Mouse (Mus musculus) WW6 (cell line): ENCODE measurements around the gene Brk1.

Source experiments
- DNase-seq: peaks from one replicate; pipeline ENCODE4 v3.0.0-alpha.2; 2013; ENCODE audit warnings: low read depth, low spot score

Brk1 gene

DNA sequence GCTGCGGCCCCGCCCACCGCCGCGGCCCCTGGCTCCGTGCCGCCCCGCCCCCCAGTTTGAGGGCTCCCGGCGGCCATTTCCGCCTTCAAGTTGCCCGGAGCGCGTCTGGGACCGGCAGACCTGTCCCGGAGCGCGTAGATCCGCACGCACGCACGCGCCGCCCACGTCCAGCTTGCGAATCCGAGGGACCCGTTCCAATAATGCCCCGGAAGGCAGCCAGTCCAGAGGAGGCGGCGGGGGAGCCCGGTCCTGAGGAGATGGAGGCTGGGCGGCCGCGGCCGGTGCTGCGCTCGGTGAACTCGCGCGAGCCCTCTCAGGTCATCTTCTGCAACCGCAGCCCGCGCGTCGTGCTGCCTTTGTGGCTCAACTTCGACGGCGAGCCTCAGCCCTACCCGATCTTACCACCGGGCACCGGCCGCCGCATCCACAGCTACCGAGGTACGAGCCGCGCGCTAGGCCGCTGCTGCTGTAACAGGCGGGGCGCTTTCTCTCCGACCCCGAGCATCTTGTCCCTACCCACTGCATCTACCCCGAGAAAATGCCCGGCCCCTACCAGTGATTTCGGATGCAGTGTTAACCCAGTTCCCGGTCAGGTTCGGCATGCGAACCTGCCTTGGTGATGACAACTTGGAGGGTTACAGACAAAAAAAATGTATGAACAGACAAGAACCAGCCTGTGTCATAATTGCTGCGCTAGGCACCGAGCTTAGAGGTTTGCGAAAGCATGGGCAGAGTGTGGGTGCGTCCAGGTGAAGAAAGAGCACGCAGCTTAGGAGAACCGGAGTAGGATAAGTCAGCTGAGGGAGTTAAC is 19.6 kb downstream of the Brk1 start, which contains the start of gene Vhl:
TSS of gene Vhl (plus strand) at position 19 of the 811 bp plus-strand sequence.
- DNase-seq, result no peak

DNA sequence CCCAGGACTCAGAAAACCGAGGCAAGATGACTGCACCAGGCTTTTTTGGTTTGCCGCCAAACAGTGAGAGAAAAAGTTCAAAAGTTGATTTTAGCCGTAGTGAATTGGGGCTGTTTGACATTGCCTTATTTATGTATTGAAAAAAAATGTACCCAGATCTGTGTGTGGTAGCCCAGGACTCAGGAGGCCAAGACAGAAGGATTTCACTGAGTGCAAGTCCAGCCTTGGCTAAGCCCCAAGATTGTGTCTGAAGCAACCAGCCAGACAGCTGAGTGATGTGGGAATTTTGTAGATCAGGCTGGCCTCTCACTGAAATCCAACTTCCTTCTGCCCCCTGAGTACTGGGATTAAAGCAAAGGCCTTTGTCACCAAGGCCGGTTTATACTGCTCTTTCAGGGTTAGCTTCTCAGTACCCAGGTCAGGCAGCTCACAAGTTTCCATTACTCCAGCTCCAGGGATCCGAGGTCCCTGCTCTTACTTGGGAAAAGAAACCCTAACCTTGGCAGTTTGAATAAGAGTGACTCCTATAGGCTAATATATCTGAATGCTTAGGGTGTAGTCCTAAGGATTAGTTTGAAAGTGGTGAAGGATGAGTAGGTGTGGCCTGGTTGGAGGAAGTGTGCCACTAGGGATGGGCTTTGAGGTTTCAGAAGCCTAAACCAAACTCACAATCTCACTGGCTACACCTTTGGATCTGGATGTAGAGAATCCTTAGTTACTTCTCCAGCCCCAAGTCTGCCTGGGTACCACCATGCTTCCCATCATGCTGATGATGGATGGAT is 20.6 kb downstream of the Brk1 start:
- no peak for DNase-seq

DNA sequence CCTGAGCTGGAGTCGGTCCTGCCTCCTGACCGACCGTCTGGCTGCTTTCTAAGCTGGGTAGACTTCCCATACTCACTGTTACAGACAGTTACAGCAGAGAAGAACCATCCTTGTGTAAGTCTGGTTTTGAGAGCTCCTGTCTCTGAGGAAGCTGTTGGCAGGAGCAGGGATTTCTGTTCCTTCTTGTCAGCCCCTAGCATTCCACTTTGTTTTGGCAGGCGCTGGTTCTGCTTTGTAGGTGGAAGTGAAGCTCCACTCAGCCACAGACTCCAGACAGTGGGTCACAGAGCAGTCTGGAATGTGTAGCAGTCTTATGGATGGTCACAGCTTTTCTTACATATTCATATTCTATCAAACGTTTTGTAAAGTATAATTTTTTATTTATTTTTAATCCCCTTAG is 25.8 kb downstream of the Brk1 start:
- DNase-seq, result no peak

DNA sequence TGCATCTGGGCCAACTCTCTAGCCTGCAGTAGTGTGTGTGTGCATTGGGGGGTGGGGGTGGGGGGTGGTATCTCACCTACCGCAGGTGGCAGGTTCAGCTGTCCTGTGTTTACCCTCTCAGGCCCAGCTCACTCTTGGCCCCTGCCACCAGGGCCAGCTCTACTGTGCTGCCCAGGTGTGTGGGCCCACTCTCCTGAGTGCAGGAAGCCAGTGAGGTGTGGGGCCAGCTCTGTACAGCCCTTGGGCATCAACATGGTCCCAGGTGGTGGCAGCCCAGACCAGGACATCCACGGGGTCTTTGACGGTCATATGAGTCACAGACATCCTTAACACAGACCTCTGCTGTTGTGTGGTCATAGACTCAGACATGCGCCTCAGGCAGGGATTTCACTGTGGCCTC is 28.3 kb downstream of the Brk1 start:
- no peak for DNase-seq

DNA sequence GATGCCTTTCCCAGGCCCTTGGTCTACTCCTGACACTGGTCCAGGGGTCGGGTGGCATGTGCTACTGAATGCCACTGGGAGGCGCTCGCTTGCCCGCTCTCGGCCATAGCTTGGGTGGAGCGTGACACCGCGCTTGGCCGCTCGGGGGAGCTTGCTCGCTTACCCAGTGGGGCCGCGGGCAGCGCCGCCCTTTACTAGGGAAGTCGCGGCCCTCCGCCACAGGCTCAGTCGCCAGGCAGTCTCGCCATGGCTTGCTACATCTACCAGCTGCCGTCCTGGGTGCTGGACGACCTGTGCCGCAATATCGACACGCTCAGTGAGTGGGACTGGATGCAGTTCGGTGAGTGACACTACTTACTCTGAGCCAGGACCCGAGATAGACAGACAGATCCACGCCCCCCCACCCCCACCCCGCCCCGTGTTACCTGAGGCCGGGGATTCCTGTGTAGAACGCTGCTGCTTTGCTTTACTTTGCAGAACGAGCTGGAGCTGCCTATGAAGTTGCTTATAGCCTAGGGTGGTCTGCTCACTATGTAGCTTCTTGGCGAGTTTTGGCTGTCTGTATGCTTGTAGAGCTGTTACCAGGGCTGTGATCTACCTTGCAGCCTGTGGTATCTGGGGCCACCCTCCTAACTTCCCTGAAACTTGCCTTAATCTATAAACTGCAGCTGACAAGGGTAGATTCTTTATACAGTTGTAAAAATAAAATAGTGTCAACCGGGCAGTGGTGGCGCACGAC is 33.9 kb downstream of the Brk1 start, which contains the start of gene Irak2:
TSS of gene Irak2 (plus strand) at position 166 of the 739 bp plus-strand sequence.
- DNase-seq, result peak; percentile 95

DNA sequence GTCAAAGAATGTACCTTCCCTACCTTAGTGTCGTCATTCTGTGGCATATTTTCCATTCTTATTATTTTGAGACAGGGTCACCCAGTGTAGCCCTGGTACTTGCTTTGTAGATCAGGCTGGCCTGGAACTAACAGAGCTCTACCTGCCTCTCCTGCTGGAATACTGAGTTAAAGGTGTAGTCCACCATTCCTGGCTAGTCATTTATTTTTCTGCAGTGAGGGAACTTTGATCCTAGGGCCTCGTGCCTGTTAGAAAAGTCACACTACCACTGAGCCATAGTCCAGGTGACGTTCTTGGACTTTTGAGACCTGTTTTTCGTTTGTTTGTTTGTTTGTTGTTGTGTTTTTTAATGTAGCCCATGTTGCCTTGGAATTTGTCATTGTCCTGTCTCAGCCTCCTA is 34.6 kb downstream of the Brk1 start:
- DNase-seq, result no peak

DNA sequence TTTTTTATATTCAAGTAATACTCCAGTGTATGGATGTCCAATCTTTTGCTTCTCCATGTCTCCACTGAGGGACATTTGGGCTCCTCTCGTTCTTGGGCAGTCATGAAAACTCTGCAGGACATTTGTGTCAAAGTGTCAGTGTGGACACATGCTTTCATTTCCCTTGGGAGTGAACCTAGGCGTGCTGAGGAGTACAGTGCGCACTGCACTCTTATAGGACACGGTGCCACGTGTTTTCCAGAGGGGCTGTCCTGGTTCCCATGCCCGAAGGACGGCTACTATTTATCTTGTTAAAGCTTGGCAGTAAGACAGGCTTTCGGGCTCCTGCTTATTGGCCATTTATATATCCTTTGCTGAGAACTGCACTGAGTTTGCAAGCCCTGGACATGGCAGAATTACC is 38.0 kb downstream of the Brk1 start:
- DNase-seq, result no peak

DNA sequence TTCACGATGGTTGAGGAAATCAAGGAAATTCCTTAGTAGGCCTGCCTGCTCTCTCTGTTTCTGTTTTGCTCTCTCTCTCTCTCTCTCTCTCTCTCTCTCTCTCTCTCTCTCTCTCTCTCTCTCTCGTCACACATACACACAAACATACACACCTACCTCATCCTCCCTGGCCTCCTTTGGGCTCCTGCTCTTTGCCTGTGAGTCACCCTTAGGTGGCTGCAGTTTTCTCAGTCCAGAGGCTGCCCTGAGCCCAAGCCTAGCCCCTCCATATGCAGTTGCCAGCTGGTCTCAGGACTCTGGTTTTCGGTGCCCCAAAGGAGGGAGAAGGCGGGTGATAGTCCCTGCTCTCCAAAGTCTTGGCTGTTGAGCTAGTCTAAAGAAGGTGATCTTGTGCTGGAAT is 38.4 kb downstream of the Brk1 start:
- DNase-seq, result no peak

DNA sequence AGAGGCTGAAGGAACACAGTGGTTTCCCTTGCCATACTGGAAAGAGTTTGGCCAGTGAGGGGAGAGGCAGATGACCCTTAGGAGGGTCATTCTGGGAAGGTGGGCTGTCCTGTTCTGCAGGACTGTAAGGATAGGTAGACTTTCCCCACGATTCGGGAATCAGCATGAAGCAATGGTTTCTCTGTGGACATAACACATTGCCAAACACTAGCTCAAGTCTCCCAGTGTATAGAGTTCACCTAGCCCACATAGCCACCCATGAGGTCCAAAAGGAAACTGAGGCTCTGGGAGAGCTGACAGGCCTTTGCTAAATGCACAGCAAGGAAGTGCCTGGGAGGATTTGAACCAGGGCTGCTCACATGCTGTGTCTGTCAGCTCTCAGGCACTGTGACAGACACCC is 39.4 kb downstream of the Brk1 start:
- no peak for DNase-seq

DNA sequence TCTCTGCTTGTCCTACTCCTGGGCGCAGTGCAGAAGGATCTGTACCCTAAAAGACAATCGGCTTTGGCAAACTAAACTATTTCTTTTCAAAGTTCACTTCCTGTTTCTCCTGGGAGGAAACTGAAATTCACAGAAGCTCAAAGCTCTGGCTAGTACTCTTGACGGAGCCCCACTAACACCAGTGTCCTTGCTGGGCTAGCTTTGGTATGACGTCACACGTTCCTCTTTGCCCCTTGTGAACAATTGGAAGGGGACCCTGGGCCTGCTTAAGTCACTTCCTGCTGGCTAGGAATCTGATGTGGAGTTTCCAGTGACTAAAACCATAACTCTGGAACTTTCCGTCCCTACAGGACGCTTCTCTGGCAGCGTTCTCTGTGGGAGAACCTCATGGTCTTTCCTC is 40.2 kb downstream of the Brk1 start:
- DNase-seq, result no peak

DNA sequence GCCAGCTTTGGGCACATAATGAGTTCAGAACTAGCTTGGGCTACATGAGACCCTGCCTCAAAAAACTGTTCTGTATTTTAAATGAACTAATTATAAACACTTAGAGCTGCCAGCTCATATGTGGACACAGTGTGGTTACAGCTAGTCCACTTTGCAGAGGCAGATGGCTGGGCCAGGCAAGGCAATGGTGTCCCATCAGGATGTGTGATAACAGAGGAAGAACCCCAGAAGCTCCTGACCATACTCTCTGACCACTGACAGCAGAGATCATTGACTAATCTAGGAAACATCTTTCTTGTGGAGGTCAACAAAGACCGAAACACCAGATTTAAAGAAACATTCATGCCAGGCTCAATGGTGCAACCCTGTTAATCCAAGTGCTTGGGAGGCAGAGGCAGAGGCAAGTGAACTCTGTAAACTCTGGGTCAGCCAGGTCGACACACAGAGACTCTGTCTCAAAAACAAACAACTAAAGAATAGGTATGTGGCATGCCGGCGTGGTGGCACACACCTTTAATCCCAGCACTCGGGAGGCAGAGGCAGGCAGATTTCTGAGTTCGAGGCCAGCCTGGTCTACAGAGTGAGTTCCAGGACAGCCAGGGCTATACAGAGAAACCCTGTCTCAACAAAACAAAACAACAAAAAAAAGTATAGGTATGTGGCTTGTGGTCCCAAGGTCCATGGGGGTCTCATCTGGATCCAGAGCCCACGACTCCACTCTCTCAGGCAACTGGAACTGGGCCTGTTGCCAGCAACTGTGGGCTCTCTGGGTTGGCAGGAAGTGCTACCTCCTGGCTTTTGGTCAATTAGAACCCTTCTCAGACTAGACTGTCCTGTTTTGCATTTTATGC is 45.0 kb downstream of the Brk1 start:
- no peak for DNase-seq

DNA sequence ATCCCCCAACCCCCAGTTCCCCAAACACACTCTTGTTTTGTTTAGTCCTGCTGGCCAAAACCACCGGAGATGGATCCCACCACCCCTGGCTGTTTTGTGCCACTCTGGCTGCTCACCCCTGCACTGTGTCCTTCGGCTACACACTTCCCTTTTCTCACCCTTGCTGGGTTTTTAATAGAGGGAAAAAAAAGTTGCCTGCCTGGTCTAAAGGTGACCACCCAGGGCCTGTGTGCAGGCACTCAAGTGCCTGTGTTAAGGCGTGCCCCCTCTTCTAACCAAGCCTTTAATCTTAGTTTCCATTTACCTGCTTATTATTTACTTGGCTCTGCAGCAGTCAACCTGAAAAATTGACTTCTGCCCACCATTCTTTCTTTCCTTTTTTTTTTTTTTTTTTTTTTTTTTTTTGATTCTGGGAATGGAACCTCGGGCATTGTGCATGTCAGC is 45.6 kb downstream of the Brk1 start:
- DNase-seq, result no peak

DNA sequence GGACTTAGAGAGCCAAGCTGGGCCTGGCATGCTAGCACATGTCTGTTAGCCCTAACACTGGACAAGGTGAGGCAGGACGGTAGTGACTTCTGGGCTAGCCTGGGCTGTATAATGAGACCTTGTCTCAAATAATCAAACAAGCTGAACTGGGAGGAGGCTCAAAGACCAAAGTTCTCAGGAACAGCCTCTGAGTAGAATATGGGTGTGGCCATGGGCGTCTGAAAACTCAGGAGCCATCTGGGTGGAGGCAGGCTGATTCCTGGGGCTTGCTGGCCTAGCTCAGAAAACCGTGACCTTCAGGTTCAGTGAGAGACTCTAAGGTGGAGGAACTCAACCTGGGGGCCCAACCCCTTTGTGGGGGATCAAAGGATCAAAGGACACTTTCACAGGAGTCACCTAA is 47.1 kb downstream of the Brk1 start:
- no peak for DNase-seq

DNA sequence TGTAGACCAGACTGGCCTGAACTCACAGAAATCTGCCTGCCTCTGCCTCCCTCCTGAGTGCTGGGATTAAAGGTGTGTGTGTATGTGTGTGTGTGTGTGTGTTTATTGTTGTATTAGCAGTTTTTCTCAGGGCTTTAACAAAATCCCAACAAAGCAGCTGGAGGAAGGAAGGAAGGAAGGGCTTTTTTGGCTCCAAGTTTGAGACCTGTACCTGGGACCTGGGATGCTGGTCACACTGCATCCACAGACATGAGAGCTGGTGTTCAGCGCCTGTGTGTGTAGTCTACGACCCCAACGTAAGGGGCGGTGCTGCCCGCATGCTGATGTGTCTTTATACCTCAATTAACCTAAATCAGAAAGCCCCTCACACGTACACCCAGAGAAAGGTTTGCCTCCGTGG is 49.0 kb downstream of the Brk1 start:
- DNase-seq, result no peak

DNA sequence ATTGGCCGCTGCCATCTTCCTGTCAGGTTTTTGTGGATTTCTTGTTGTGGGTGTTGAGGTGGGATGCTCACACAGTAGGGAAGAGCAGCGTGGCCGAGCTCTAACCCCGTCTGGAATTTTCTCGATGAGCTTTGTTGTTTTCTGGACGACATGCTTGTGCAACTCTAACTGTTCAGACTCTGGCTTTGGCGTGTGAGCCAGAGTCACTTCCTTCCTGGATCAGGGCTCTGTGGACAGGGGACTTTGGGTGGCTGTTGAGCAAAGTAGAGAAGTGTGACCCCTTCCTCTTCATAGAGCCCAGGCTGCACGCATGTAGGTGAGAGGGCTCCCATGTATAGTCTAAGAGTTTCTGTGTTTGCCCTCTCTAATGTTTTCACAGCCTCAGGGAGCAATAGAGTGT is 49.5 kb downstream of the Brk1 start:
- no peak for DNase-seq

DNA sequence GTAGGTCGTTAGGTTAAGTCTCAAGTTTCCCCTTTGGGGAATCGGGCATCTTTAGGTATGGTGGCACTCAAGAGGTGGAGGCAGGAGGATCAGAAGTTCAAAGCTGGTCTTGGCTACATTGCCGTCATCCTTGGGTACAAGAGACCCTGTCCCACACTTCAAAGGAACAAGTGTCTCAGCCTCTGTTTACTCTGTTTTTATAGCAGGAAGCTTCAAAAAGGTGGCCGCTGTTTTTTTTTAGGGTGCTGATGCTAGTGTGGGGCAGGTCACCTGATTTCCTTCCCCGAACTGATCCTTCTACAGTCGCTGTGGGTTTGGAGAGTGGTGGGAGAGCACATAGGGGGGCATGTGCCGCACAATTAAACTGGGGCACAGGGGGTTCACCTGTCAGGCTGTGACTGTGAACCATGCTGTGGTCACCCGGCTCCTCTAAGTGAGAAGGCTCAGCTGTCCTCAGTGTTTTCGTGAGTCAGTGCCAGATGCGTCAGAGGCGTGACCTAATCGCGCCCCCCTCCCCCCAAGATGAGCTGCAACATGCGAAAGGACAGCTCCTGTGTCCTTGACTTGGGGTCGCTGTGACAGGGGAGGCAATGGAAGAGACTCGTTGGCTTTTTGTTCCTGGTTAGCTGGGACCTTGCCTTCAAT is 50.3 kb downstream of the Brk1 start:
- DNase-seq, result no peak

DNA sequence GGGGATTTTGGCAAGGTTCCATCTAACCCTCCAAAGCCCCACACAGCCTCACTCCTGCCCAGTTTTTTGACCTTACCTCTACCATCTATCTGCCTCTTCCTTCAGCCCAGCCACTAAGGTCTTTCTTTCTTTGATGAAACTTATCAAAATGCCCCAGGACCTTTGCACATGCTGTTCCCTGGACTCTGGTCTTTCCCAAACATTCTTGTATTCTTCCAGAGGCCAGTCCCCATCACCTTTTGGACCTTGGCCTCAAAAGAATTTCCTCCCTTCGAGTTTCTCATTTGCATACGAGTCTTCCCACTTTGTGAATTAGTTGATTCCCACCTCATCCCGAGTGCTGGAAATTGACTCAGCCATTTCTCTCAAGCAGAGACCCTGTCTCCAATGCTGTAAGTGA is 50.9 kb downstream of the Brk1 start:
- DNase-seq, result no peak

DNA sequence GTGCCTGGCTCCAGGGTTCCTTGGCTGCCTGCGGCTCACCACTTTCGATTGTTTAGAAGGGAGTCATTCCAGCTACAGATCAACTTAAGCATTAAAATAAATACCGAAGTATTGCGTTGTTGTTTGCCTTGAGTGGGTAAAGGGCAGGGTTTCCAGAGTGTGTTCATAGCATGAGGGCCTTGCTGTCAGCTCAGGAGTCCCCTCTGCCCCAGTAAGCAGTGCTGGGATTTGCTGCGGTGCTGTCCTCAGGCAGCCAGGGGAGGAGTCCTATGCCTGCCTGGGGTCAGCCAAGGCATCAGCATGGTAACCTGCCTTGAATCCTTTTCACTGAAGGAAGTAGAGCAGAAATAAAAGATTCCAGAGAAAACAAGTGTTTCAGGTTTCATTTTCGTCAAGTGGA is 52.3 kb downstream of the Brk1 start:
- no peak for DNase-seq

DNA sequence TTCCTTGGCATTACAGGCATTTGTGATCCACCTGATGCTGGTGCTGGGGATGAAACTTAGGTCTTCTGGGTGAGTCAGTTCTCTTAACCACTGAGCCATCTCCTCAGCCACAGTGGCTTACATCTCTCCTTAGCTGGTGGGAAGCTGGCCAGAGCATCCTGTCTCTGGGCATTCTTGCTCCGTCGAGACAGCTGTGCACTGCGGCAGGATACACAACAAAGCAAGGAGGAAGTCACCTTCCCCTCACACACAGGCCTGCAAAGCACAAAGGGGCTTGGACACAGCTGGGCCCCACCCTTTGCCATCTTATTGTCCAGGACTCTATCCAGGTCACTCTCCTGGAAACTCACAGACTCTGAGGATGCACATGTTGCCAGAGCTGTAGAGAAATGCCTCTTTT is 53.7 kb downstream of the Brk1 start:
- no peak for DNase-seq

DNA sequence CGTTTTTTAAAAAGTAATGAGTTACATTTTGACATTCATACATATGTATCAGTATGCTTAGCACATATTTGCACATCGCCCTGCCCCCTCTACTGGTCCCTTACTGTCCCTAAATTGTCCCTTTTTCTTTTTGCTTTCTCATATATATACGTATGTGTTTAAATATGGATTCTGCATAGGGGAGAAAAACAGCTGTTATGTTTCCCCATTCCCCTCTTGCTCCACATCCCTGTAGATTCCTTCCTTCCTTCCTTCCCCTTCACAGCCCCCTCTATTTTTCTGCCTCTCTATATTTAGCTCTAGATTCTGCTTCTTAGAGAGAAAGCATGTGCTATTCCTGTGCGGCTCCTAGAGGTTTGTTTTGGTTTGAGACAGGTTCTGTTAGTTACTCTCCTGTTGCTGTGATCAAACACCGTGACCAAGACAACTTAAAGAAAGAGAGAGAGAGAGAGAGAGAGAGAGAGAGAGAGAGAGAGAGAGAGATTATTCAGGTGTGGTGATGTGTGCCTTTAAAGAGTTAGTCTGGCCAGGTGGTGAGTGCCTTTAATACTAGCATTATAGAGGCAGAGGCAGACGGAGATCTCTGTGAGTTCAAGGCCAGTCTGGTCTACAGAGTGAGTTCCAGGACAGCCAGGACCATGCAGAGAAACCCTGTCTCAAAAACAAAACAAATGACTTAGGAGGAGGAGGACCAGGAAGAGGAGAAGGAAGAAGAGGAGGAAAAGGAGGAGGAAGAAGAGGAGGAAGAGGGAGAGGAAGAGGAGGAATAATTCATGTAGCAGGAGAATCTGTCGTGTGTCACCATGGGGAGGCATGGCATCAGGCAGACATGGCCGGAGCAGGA is 55.3 kb downstream of the Brk1 start:
- no peak for DNase-seq
